Mouse (Mus musculus) hindbrain, embryonic 16.5 days (tissue): Measurements from ENCODE around the gene Ncln. TPM values are rescaled to one million over a fixed set of nuclear protein-coding genes. Genes with fewer than 3 reads are reported as not detected.

Experiments
- ATAC-seq: fragments of 200-750 bp; cut with Nextera tagmentation; 2 replicates; pipeline ENCODE4 v1.8.0; 2017; ENCODE audit warnings: moderate TSS enrichment, moderate library complexity
- H3K27ac ChIP-seq: fragments of 300-500 bp; sonication (generic); 2 replicates; pipeline ENCODE4 v1.5.1; 2014; ENCODE audit warnings: low read depth, mild to moderate bottlenecking, control low read depth, low read length, moderate library complexity
- H3K27me3 ChIP-seq: fragments of 300-500 bp; sonication (generic); replicated peaks from 2 replicates; pipeline ENCODE4 v1.6.1; 2014; ENCODE audit warnings: low read length; ENCODE audit not compliant: control insufficient read depth, insufficient read depth
- H3K36me3 ChIP-seq: fragments of 300-500 bp; sonication (generic); 2 replicates; pipeline ENCODE4 v1.6.1; 2014; ENCODE audit warnings: mild to moderate bottlenecking, low read length, moderate library complexity, mixed read lengths; ENCODE audit not compliant: control insufficient read depth, insufficient read depth
- H3K4me1 ChIP-seq: fragments of 300-500 bp; sonication (generic); 2 replicates; pipeline ENCODE4 v1.6.1; 2014; ENCODE audit warnings: low read depth, low read length; ENCODE audit not compliant: control insufficient read depth, insufficient read depth
- H3K4me2 ChIP-seq: fragments of 300-500 bp; sonication (generic); 2 replicates; pipeline ENCODE4 v1.6.1; 2014; ENCODE audit warnings: mild to moderate bottlenecking, low read length, control low read depth, moderate library complexity
- H3K4me3 ChIP-seq: fragments of 300-500 bp; sonication (generic); 2 replicates; pipeline ENCODE4 v1.5.1; 2014; ENCODE audit warnings: mild to moderate bottlenecking, low read length, control low read depth, moderate library complexity
- H3K9ac ChIP-seq: fragments of 300-500 bp; sonication (generic); 2 replicates; pipeline ENCODE4 v1.6.1; 2014; ENCODE audit warnings: low read depth, mild to moderate bottlenecking, control low read depth, low read length, moderate library complexity
- H3K9me3 ChIP-seq: fragments of 300-500 bp; sonication (generic); 2 replicates; pipeline ENCODE4 v1.6.1; 2014; ENCODE audit warnings: mild to moderate bottlenecking, low read length, moderate library complexity; ENCODE audit not compliant: control insufficient read depth
- WGBS: fragments of 180-500 bp; shearing (Covaris S2); extraction: QIAGEN DNeasy Blood & Tissue Kit; methylation state at CpG from one replicate; pipeline ENCODE4 v1.1.7; 2014; 5-methylcytosine and 5-hydroxymethylcytosine counted together
- polyA plus RNA-seq: library from polyadenylated mRNA; unstranded; fragments of >200 nt; fragmentation: Nextera tagmentation; extraction: Ambion mirVana; gene quantifications from 2 replicates; pipeline ENCODE4 v1.2.1, GENCODE M21; 2015

The Ncln gene
- polyA plus RNA-seq, 1 experiment from 2014 or later, result 68.9 TPM

- Histone ChIP-seq H3K27ac (no peak overlapping the region), H3K4me3 (no peak overlapping the region), H3K9me3 (no peaks in the 10 kb centered on the region), H3K27me3 (peaks cover 4% of the 10 kb centered on the region; the same call in 1 of the 2 replicates), H3K4me2 (no peak overlapping the region), H3K36me3 (peaks cover 28% of the 10 kb centered on the region), H3K4me1 (peaks cover 26% of the 10 kb centered on the region), H3K9ac (no peak overlapping the region)
- ATAC-seq, result no peak
- WGBS, result 49% methylated on average over 18 of the region's 18 CpGs
Measured at GRCm38 (mm10) chr10:81470454-81470853, 25.7 kb downstream of the Ncln start.

GRCm38 (mm10) chr10:81469253-81469652 lies 26.9 kb downstream of the Ncln start:
- Histone ChIP-seq H3K36me3 (peaks cover 28% of the 10 kb centered on the region), H3K9me3 (no peaks in the 10 kb centered on the region), H3K4me3 (no peak overlapping the region), H3K27ac (no peak overlapping the region), H3K4me1 (peaks cover 30% of the 10 kb centered on the region), H3K27me3 (peaks cover 10% of the 10 kb centered on the region), H3K9ac (no peak overlapping the region), H3K4me2 (no peak overlapping the region)
- 82% methylated on average over 5 of the region's 5 CpGs for WGBS
- no peak for ATAC-seq

GRCm38 (mm10) chr10:81467670-81468235 lies 28.4 kb downstream of the Ncln start:
- no peak for ATAC-seq

DNA sequence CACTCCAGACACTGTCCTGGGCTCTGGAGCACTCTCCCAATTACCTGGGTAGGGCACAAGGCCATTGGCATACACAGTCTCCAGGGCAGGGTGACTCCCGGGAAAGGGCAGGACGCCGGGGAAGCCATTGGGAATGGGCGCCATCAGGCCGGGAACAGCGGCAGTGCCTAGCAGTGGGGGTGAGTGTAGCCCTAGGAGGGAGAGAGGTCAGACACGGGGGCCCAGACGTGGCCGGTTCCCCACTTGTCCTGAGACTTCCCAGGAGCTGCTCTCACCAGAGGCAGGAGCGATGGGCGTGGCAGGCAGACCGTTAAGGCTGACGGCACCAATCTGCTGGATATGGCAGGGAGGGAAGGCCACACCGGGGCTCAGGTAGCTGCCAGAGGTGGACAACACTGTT lies 29.3 kb downstream of the Ncln start:
- 75% methylated on average over 14 of the region's 14 CpGs for WGBS
- H3K9ac ChIP-seq, result no peak overlapping the region
- peaks cover 22% of the 10 kb centered on the region for H3K27me3 ChIP-seq
- H3K4me1 ChIP-seq, result peaks cover 15% of the 10 kb centered on the region
- H3K9me3 ChIP-seq, result no peaks in the 10 kb centered on the region
- no peak for ATAC-seq
- no peak overlapping the region for H3K27ac ChIP-seq
- H3K4me2 ChIP-seq, result no peak overlapping the region
- peaks cover 34% of the 10 kb centered on the region for H3K36me3 ChIP-seq
- no peak overlapping the region for H3K4me3 ChIP-seq

More at GRCm38 (mm10) chr10:81467670-81468235, 28.4 kb downstream of the Ncln start:
- no peak overlapping the region for H3K4me2 ChIP-seq
- H3K36me3 ChIP-seq, result peaks cover 28% of the 10 kb centered on the region
- H3K4me3 ChIP-seq, result no peak overlapping the region
- no peak overlapping the region for H3K27ac ChIP-seq
- H3K9ac ChIP-seq, result no peak overlapping the region
- 79% methylated on average over 16 of the region's 16 CpGs for WGBS
- H3K4me1 ChIP-seq, result peaks cover 23% of the 10 kb centered on the region
- H3K27me3 ChIP-seq, result peaks cover 20% of the 10 kb centered on the region
- no peaks in the 10 kb centered on the region for H3K9me3 ChIP-seq

DNA sequence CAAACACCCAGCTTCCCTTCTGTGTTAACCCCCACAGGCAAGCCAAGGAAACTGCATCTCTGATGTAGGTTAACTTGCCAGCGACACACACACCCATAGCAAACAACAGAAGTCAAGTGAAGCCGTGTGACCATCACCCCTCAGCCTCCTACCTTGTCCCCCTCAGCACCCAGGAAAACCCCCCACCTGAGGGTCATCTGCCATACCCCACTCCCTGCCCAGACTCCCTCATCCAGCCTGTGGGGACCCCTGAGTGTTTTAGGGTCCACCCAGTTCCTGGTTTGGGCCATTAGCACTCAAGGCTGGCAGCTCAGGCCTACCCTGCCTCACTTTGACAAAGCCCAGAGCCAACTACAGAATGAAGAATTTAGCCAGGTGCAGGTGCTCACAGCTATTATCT lies 30.1 kb downstream of the Ncln start:
- ATAC-seq, result no peak
- peaks cover 35% of the 10 kb centered on the region for H3K36me3 ChIP-seq
- peaks cover 12% of the 10 kb centered on the region for H3K4me1 ChIP-seq
- H3K9ac ChIP-seq, result no peak overlapping the region
- H3K4me2 ChIP-seq, result no peak overlapping the region
- no peaks in the 10 kb centered on the region for H3K9me3 ChIP-seq
- H3K4me3 ChIP-seq, result no peak overlapping the region
- no peak overlapping the region for H3K27ac ChIP-seq
- 78% methylated on average over 2 of the region's 2 CpGs for WGBS
- peaks cover 23% of the 10 kb centered on the region for H3K27me3 ChIP-seq

DNA sequence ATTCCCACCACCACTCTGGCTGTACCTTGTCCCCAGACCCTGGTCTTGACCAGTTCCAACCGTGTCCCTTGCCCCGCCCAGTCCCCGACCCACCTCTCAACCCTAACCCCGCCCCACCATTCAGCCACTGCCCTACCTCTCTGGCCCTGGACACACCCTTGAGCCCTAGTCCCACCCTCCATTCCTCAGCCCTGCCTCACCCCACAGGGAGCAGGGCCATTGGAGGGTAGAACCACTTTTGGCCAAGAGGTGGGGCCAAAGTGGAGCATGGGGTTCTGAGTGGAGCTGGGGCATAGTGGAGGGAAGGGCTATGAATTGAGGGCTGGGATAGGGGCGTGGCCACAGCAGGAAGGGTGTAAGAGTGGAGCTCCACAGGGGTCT lies 30.9 kb downstream of the Ncln start:
- Histone ChIP-seq H3K9ac (no peak overlapping the region), H3K4me1 (peaks cover 9% of the 10 kb centered on the region), H3K4me3 (no peak overlapping the region), H3K27ac (no peak overlapping the region), H3K36me3 (peaks cover 35% of the 10 kb centered on the region), H3K9me3 (no peaks in the 10 kb centered on the region), H3K4me2 (no peak overlapping the region), H3K27me3 (peaks cover 23% of the 10 kb centered on the region)
- WGBS, result 5% methylated on average over 5 of the region's 5 CpGs
- no peak for ATAC-seq

GRCm38 (mm10) chr10:81464405-81465264 lies 31.6 kb downstream of the Ncln start:
- peak overlapping the region; percentile 31; the same call in 1 of the 2 replicates for H3K9ac ChIP-seq
- H3K4me1 ChIP-seq, result peaks cover 9% of the 10 kb centered on the region
- ATAC-seq, result peak; percentile 57
- 5% methylated on average over 32 of the region's 33 CpGs for WGBS
- H3K27ac ChIP-seq, result no peak overlapping the region
- H3K4me2 ChIP-seq, result peak overlapping the region; percentile 49
- no peaks in the 10 kb centered on the region for H3K9me3 ChIP-seq
- peak overlapping the region; percentile 30 for H3K4me3 ChIP-seq
- peaks cover 23% of the 10 kb centered on the region for H3K27me3 ChIP-seq
- H3K36me3 ChIP-seq, result peaks cover 35% of the 10 kb centered on the region

- H3K27me3 ChIP-seq, result peaks cover 23% of the 10 kb centered on the region
- WGBS, result 66% methylated on average over 4 of the region's 4 CpGs
- H3K36me3 ChIP-seq, result peaks cover 31% of the 10 kb centered on the region
Measured at GRCm38 (mm10) chr10:81463531-81463930, 32.7 kb downstream of the Ncln start.

GRCm38 (mm10) chr10:81462917-81463316 lies 33.3 kb downstream of the Ncln start:
- H3K9ac ChIP-seq, result no peak overlapping the region
- H3K9me3 ChIP-seq, result no peaks in the 10 kb centered on the region
- no peak overlapping the region for H3K27ac ChIP-seq
- H3K4me2 ChIP-seq, result no peak overlapping the region
- H3K36me3 ChIP-seq, result peaks cover 29% of the 10 kb centered on the region
- no peak overlapping the region for H3K4me3 ChIP-seq
- ATAC-seq, result no peak
- H3K4me1 ChIP-seq, result peaks cover 9% of the 10 kb centered on the region
- peaks cover 23% of the 10 kb centered on the region for H3K27me3 ChIP-seq
- WGBS, result 79% methylated on average over 7 of the region's 7 CpGs

More at GRCm38 (mm10) chr10:81463531-81463930, 32.7 kb downstream of the Ncln start:
- Histone ChIP-seq H3K27ac (no peak overlapping the region), H3K9me3 (no peaks in the 10 kb centered on the region), H3K9ac (no peak overlapping the region), H3K4me1 (peaks cover 9% of the 10 kb centered on the region), H3K4me2 (no peak overlapping the region), H3K4me3 (no peak overlapping the region)
- ATAC-seq, result no peak
